Mouse (Mus musculus) kidney, postnatal 0 days (tissue): ENCODE data around the gene Chrm1. TPM values are rescaled to one million over a fixed set of nuclear protein-coding genes. Genes with fewer than 3 reads are reported as not detected.
"Not testable (repeated sequence)": the region's sequence is repeated elsewhere in the genome, so short reads cannot be mapped to it uniquely, and the experiment has no call there.

Source experiments
- ATAC-seq: fragments of 200-750 bp; cut with Nextera tagmentation; replicated peaks from 2 replicates; pipeline ENCODE4 v1.8.0; 2017; ENCODE audit warnings: low read depth, moderate number of reproducible peaks, moderate TSS enrichment, moderate library complexity; ENCODE audit not compliant: low FRiP score
- DNase-seq: peaks from one replicate; pipeline ENCODE4 v3.0.0-alpha.2; 2016; ENCODE audit warnings: low spot score
- H3K27ac ChIP-seq: fragments of 300-500 bp; sonication (generic); 2 replicates; pipeline ENCODE4 v1.5.1; 2014; ENCODE audit warnings: mild to moderate bottlenecking
- H3K27me3 ChIP-seq: fragments of 300-500 bp; sonication (generic); 2 replicates; pipeline ENCODE4 v1.6.1; 2014; ENCODE audit warnings: low read length, mixed read lengths; ENCODE audit not compliant: insufficient read depth
- H3K36me3 ChIP-seq: fragments of 300-500 bp; sonication (generic); 2 replicates; pipeline ENCODE4 v1.6.1; 2014; ENCODE audit warnings: low read length, mixed read lengths; ENCODE audit not compliant: insufficient read depth
- H3K4me1 ChIP-seq: fragments of 300-500 bp; sonication (generic); replicated peaks from 2 replicates; pipeline ENCODE4 v1.6.1; 2014; ENCODE audit warnings: antibody characterized with exemption, low read length, mixed read lengths; ENCODE audit not compliant: insufficient read depth
- H3K4me2 ChIP-seq: fragments of 300-500 bp; sonication (generic); 2 replicates; pipeline ENCODE4 v1.6.1; 2014; ENCODE audit warnings: mild to moderate bottlenecking, low read length, moderate library complexity, mixed read lengths
- H3K4me3 ChIP-seq: fragments of 300-500 bp; sonication (generic); replicated peaks from 2 replicates; pipeline ENCODE4 v1.5.1; 2014; ENCODE audit warnings: low read depth, low read length
- H3K9ac ChIP-seq: fragments of 300-500 bp; sonication (generic); 2 replicates; pipeline ENCODE4 v1.6.1; 2014; ENCODE audit warnings: low read depth, low read length
- H3K9me3 ChIP-seq: fragments of 300-500 bp; sonication (generic); replicated peaks from 2 replicates; pipeline ENCODE4 v1.6.1; 2016; ENCODE audit warnings: low read length, inconsistent platforms, mixed read lengths
- CTCF ChIP-seq: IDR thresholded peaks from 2 replicates; pipeline ENCODE4 v1.5.1; 2016; ENCODE audit warnings: antibody characterized with exemption, low read depth, mild to moderate bottlenecking, moderate library complexity
- WGBS: fragments of 180-500 bp; shearing (Covaris S2); extraction: QIAGEN DNeasy Blood & Tissue Kit; methylation state at CpG from one replicate; pipeline ENCODE4 v1.1.7; 2014; 5-methylcytosine and 5-hydroxymethylcytosine counted together
- polyA plus RNA-seq: library from polyadenylated mRNA; unstranded; fragments of >200 nt; fragmentation: Nextera tagmentation; extraction: Ambion mirVana; gene quantifications from 2 replicates; pipeline ENCODE4 v1.2.1, GENCODE M21; 2015

Gene Chrm1
- polyA plus RNA-seq, 1 experiment from 2014 or later, result 0.17 TPM

- not testable (repeated sequence) for H3K4me1 ChIP-seq, H3K36me3 ChIP-seq, H3K27ac ChIP-seq, DNase-seq, H3K27me3 ChIP-seq, H3K4me3 ChIP-seq, H3K9me3 ChIP-seq, H3K4me2 ChIP-seq, ATAC-seq, H3K9ac ChIP-seq
- peak; percentile 48 for TF ChIP-seq CTCF
These were observed 55.4 kb downstream of the Chrm1 start for GRCm38 (mm10) chr19:8719037-8719436.

- Histone ChIP-seq H3K9me3 (no peaks in the 10 kb centered on the region), H3K9ac (no peak overlapping the region), H3K4me3 (no peak overlapping the region), H3K4me1 (peaks cover 12% of the 10 kb centered on the region; the same call in 1 of the 2 replicates), H3K27ac (no peak overlapping the region), H3K36me3 (peaks cover 12% of the 10 kb centered on the region), H3K27me3 (no peaks in the 10 kb centered on the region), H3K4me2 (no peak overlapping the region)
- WGBS, result 71% methylated on average over 1 of the region's 1 CpGs
- ATAC-seq (no peak), DNase-seq (no peak)
- TF ChIP-seq CTCF, result no peak
These were observed 57.8 kb downstream of the Chrm1 start for GRCm38 (mm10) chr19:8721378-8721777.

- WGBS, result 42% methylated on average over 4 of the region's 4 CpGs
- peak overlapping the region; percentile 55; the same call in 1 of the 2 replicates for H3K4me3 ChIP-seq
- H3K9me3 ChIP-seq, result no peaks in the 10 kb centered on the region
- peak overlapping the region; percentile 62 for H3K4me2 ChIP-seq
- ATAC-seq, result no peak
- H3K9ac ChIP-seq, result peak overlapping the region; percentile 56; the same call in 1 of the 2 replicates
- no peak overlapping the region; the same call in 1 of the 2 replicates for H3K27ac ChIP-seq
- no peak for DNase-seq
- H3K36me3 ChIP-seq, result peaks cover 18% of the 10 kb centered on the region
- no peak for TF ChIP-seq CTCF
- peaks cover 12% of the 10 kb centered on the region; the same call in 1 of the 2 replicates for H3K4me1 ChIP-seq
- H3K27me3 ChIP-seq, result no peaks in the 10 kb centered on the region
These were observed 58.4 kb downstream of the Chrm1 start for GRCm38 (mm10) chr19:8722021-8722420.

- Histone ChIP-seq H3K4me2 (peak overlapping the region; percentile 62), H3K27ac (peak overlapping the region; percentile 88), H3K9me3 (no peaks in the 10 kb centered on the region), H3K27me3 (no peaks in the 10 kb centered on the region), H3K9ac (peak overlapping the region; percentile 56), H3K4me1 (peaks cover 12% of the 10 kb centered on the region; the same call in 1 of the 2 replicates), H3K36me3 (peaks cover 19% of the 10 kb centered on the region), H3K4me3 (peak overlapping the region; percentile 55)
- 0 out of 2 replicates have a peak, but pooled peaks have one; percentile 0 for ATAC-seq
- DNase-seq, result no peak
- no peak for TF ChIP-seq CTCF
- 1% methylated on average over 5 of the region's 5 CpGs for WGBS
These were observed 58.9 kb downstream of the Chrm1 start for GRCm38 (mm10) chr19:8722559-8722906.

GRCm38 (mm10) chr19:8722907-8723573, 59.5 kb downstream of the Chrm1 start, which contains the start of gene Slc3a2:
Slc3a2 (minus strand) TSS chr19:8723369.
- peak; percentile 99 for DNase-seq
- no peaks in the 10 kb centered on the region for H3K27me3 ChIP-seq
- no peak for TF ChIP-seq CTCF
- H3K4me2 ChIP-seq, result peak within 1 kb of the TSS; percentile 62
- H3K27ac ChIP-seq, result peak within 1 kb of the TSS; percentile 88
- peaks cover 19% of the 10 kb centered on the region for H3K36me3 ChIP-seq
- H3K9me3 ChIP-seq, result no peaks in the 10 kb centered on the region
- peak within 1 kb of the TSS; percentile 73 for H3K9ac ChIP-seq
- H3K4me1 ChIP-seq, result peaks cover 12% of the 10 kb centered on the region; the same call in 1 of the 2 replicates
- peak; percentile 98 for ATAC-seq
- H3K4me3 ChIP-seq, result peak within 1 kb of the TSS; percentile 55
- under 1% methylated on average over 50 of the region's 50 CpGs for WGBS

GRCm38 (mm10) chr19:8723574-8724346, 60.2 kb downstream of the Chrm1 start:
- peak overlapping the region; percentile 73 for H3K9ac ChIP-seq
- WGBS, result under 1% methylated on average over 19 of the region's 20 CpGs
- peak overlapping the region; percentile 59 for H3K4me2 ChIP-seq
- peaks cover 12% of the 10 kb centered on the region; the same call in 1 of the 2 replicates for H3K4me1 ChIP-seq
- DNase-seq (peak; percentile 61), ATAC-seq (no peak)
- H3K27ac ChIP-seq, result peak overlapping the region; percentile 64
- H3K27me3 ChIP-seq, result no peaks in the 10 kb centered on the region
- H3K9me3 ChIP-seq, result no peaks in the 10 kb centered on the region
- H3K4me3 ChIP-seq, result peak overlapping the region; percentile 55
- peaks cover 19% of the 10 kb centered on the region for H3K36me3 ChIP-seq
- no peak for TF ChIP-seq CTCF
